Mouse (Mus musculus): ENCODE measurements around the gene Rhbdl2. TPM values are rescaled to one million over a fixed set of nuclear protein-coding genes. Genes with fewer than 3 reads are reported as not detected.

Gene Rhbdl2
- total RNA-seq (2021) = 1 to 10 TPM; 1.1 to 1.2 TPM
- long read RNA-seq, experiment 1, partial matches to known transcripts = 0 of 2 reads
- long read RNA-seq, experiment 1, other reads (novel, unspliced or antisense) = 0 of 2 reads
- long read RNA-seq, experiment 2 = 0 reads

- DNase-seq (ENCODE audit: low spot score in 2 of 2) = peak; percentile 53 to 64
These were observed at the start of gene Rhbdl2 for GRCm38 (mm10) chr4:123787191-123787985. Gene Rhbdl2, plus strand, starts transcription at chr4:123787874.

GRCm38 (mm10) chr4:123738708-123739107 lies 49.0 kb upstream of the Rhbdl2 start:
- DNase-seq (ENCODE audit: low spot score in 2 of 2) = peak in 1 of 2 experiments; percentile 8

GRCm38 (mm10) chr4:123742891-123743290 lies 44.8 kb upstream of the Rhbdl2 start:
- peak in 1 of 2 experiments; percentile 12 for DNase-seq (ENCODE audit: low spot score in 2 of 2)

GRCm38 (mm10) chr4:123745221-123745775 lies 42.4 kb upstream of the Rhbdl2 start:
- DNase-seq (ENCODE audit: low spot score in 2 of 2) = peak in 1 of 2 experiments; percentile 15

- DNase-seq (ENCODE audit: low spot score in 2 of 2) = no peak
These were observed 38.8 kb upstream of the Rhbdl2 start for GRCm38 (mm10) chr4:123748726-123749415.

- DNase-seq (ENCODE audit: low spot score in 2 of 2) = peak in 1 of 2 experiments; percentile 21
These were observed 38.1 kb upstream of the Rhbdl2 start for GRCm38 (mm10) chr4:123749484-123750130.

- peak; percentile 99 to 100 for DNase-seq (ENCODE audit: low spot score in 2 of 2)
These were observed 37.5 kb upstream of the Rhbdl2 start, which contains the start of gene Akirin1 for GRCm38 (mm10) chr4:123750152-123750651. Gene Akirin1, minus strand, starts transcription at chr4:123750345.

- no peak for DNase-seq (ENCODE audit: low spot score in 2 of 2)
These were observed 36.9 kb upstream of the Rhbdl2 start for GRCm38 (mm10) chr4:123750707-123751312.

GRCm38 (mm10) chr4:123758306-123758705 lies 29.4 kb upstream of the Rhbdl2 start:
- no peak for DNase-seq (ENCODE audit: low spot score in 2 of 2)

- DNase-seq (ENCODE audit: low spot score in 2 of 2) = no peak
These were observed 22.6 kb upstream of the Rhbdl2 start for GRCm38 (mm10) chr4:123765071-123765470.

- DNase-seq (ENCODE audit: low spot score in 2 of 2) = no peak
These were observed 19.9 kb upstream of the Rhbdl2 start for GRCm38 (mm10) chr4:123767807-123768206.

- DNase-seq (ENCODE audit: low spot score in 2 of 2) = no peak
These were observed 19.4 kb upstream of the Rhbdl2 start for GRCm38 (mm10) chr4:123768234-123768633.

- no peak for DNase-seq (ENCODE audit: low spot score in 2 of 2)
These were observed 5.0 kb downstream of the Rhbdl2 start for GRCm38 (mm10) chr4:123792666-123793065.

GRCm38 (mm10) chr4:123793136-123793535 lies 5.5 kb downstream of the Rhbdl2 start:
- no peak for DNase-seq (ENCODE audit: low spot score in 2 of 2)

GRCm38 (mm10) chr4:123795057-123795456 lies 7.4 kb downstream of the Rhbdl2 start:
- no peak for DNase-seq (ENCODE audit: low spot score in 2 of 2)

- no peak for DNase-seq (ENCODE audit: low spot score in 2 of 2)
These were observed 9.7 kb downstream of the Rhbdl2 start for GRCm38 (mm10) chr4:123797403-123797802.

GRCm38 (mm10) chr4:123797856-123798255 lies 10.2 kb downstream of the Rhbdl2 start:
- DNase-seq (ENCODE audit: low spot score in 2 of 2) = no peak

GRCm38 (mm10) chr4:123803642-123804041 lies 16.0 kb downstream of the Rhbdl2 start:
- peak in 1 of 2 experiments; percentile 21 for DNase-seq (ENCODE audit: low spot score in 2 of 2)

- no peak for DNase-seq (ENCODE audit: low spot score in 2 of 2)
These were observed 20.6 kb downstream of the Rhbdl2 start for GRCm38 (mm10) chr4:123808304-123808703.
